7 mouse cellular contexts compared by ENCODE assay signal in the genomic region with DNA sequence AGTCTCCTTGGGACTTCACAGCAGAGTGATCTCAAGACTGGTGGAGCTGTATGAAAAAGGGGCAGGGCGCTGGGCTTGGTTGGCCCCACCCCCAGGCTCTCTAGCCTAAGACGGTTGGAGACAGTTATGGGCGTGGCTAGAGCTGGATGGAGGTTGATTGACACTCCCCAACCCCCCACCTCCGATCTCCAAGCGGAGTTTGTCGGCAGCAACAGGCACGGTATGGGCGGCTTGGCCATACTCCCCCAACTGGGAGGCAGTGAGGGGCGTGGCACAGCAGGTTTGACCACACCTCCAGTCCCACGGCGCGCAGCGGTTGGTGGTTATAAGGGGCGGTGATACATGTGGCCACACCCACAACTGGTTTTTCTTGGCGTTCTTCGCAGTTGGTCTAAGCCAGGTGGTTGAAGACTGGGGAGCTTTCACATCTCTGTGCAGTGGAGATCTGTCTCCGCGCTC.
DNase-seq lines count a peak whose midpoint lies in the region; ATAC-seq and TF ChIP-seq lines count a peak whose summit lies in the region.

No protein-coding gene starts in this region.

- ATAC-seq in hindbrain, postnatal 0 days = peak; percentile 95
- peak; percentile 71 for ATAC-seq in limb, embryonic 12.5 days (ENCODE audit: insufficient number of reproducible peaks, insufficient read depth, low FRiP score, low TSS enrichment, low read depth)
- peak; percentile 83 for ATAC-seq in midbrain, embryonic 13.5 days

- H3K27me3 ChIP-seq in hindbrain, postnatal 0 days (ENCODE audit: insufficient read depth, low read length) = no peaks in the 10 kb centered on the region
- peaks cover 33% of the 10 kb centered on the region for H3K27me3 ChIP-seq in limb, embryonic 12.5 days
- peaks cover 26% of the 10 kb centered on the region for H3K27me3 ChIP-seq in midbrain, embryonic 13.5 days

- no peaks in the 10 kb centered on the region for H3K4me1 ChIP-seq in hindbrain, postnatal 0 days (ENCODE audit: insufficient read depth, low read length)
- peaks cover 11% of the 10 kb centered on the region for H3K4me1 ChIP-seq in limb, embryonic 12.5 days (replicated peaks)
- peaks cover 14% of the 10 kb centered on the region for H3K4me1 ChIP-seq in midbrain, embryonic 13.5 days (replicated peaks)

- TF ChIP-seq CTCF in brain, embryonic 14.5 days (IDR thresholded peaks at IDR 0.05; ENCODE audit: borderline replicate concordance, extremely low read depth, insufficient read depth, insufficient read length) = no peak
- no peak for TF ChIP-seq CTCF in hindbrain, postnatal 0 days (IDR thresholded peaks at IDR 0.05; ENCODE audit: low read depth)

- DNase-seq in R1 (ENCODE audit: low read depth, low spot score) = peak; percentile 99
- DNase-seq in brain, embryonic 14.5 days (ENCODE audit: low read depth) = peak; percentile 88
- peak; percentile 38 to 49 for DNase-seq in frontal cortex, postnatal 36 days (ENCODE audit: low spot score in 2 of 2)
- DNase-seq in hindbrain, postnatal 0 days (ENCODE audit: low spot score) = peak; percentile 83
- DNase-seq in spleen, postnatal 10 days (ENCODE audit: low spot score in 2 of 2) = peak; percentile 84 to 93

- no peak for TF ChIP-seq POLR2A in brain, embryonic 14.5 days (IDR thresholded peaks at IDR 0.05; ENCODE audit: borderline replicate concordance, extremely low read depth, insufficient read depth, insufficient read length, poor library complexity, severe bottlenecking)

- no peaks in the 10 kb centered on the region for H3K9me3 ChIP-seq in hindbrain, postnatal 0 days (ENCODE audit: low read length)
- no peaks in the 10 kb centered on the region for H3K9me3 ChIP-seq in limb, embryonic 12.5 days
- H3K9me3 ChIP-seq in midbrain, embryonic 13.5 days = no peaks in the 10 kb centered on the region

- no peaks in the 10 kb centered on the region for H3K36me3 ChIP-seq in hindbrain, postnatal 0 days (ENCODE audit: insufficient read depth, low read length)
- no peaks in the 10 kb centered on the region for H3K36me3 ChIP-seq in limb, embryonic 12.5 days
- no peaks in the 10 kb centered on the region for H3K36me3 ChIP-seq in midbrain, embryonic 13.5 days

- peak overlapping the region; percentile 16 for H3K4me3 ChIP-seq in hindbrain, postnatal 0 days (ENCODE audit: low read length)
- peak overlapping the region; percentile 23 for H3K4me3 ChIP-seq in limb, embryonic 12.5 days (replicated peaks)
- H3K4me3 ChIP-seq in midbrain, embryonic 13.5 days (replicated peaks) = peak overlapping the region; percentile 25

- H3K9ac ChIP-seq in hindbrain, postnatal 0 days (replicated peaks; ENCODE audit: low read length) = no peak overlapping the region
- no peak overlapping the region for H3K9ac ChIP-seq in limb, embryonic 12.5 days (replicated peaks)
- no peak overlapping the region for H3K9ac ChIP-seq in midbrain, embryonic 13.5 days (replicated peaks)

- H3K27ac ChIP-seq in hindbrain, postnatal 0 days = no peak overlapping the region
- H3K27ac ChIP-seq in limb, embryonic 12.5 days = no peak overlapping the region
- no peak overlapping the region for H3K27ac ChIP-seq in midbrain, embryonic 13.5 days

- H3K4me2 ChIP-seq in hindbrain, postnatal 0 days (ENCODE audit: low read depth, low read length) = peak overlapping the region; percentile 51
- H3K4me2 ChIP-seq in limb, embryonic 12.5 days = peak overlapping the region; percentile 46
- H3K4me2 ChIP-seq in midbrain, embryonic 13.5 days (replicated peaks) = peak overlapping the region; percentile 49

- 10% methylated on average over 18 of the region's 18 CpGs for WGBS in hindbrain, postnatal 0 days
- WGBS in limb, embryonic 12.5 days = 3% methylated on average over 18 of the region's 18 CpGs
- WGBS in midbrain, embryonic 13.5 days = 5% methylated on average over 18 of the region's 18 CpGs

Comparison
In these comparisons a context has a peak if more than half of its experiments do, and no peak if none do; other contexts are left out.
1. DNase-seq: peak in every context shown above with its lines; median percentile 99 in R1; 88 in spleen, postnatal 10 days; 88 in brain, embryonic 14.5 days; 83 in hindbrain, postnatal 0 days; 44 in frontal cortex, postnatal 36 days.